Mouse (Mus musculus) thymus, adult 18-20 months (tissue): ENCODE data around the gene Usp33.

ENCODE experiments used
- DNase-seq, 2 experiments: peaks; one replicate each; pipeline ENCODE4 v3.0.0; 2022; ENCODE audit warnings: mixed read lengths in 2 of 2

Gene Usp33

GRCm38 (mm10) chr3:152342961-152343517 lies 3.2 kb upstream of the Usp33 start:
- no peak for DNase-seq

GRCm38 (mm10) chr3:152346633-152347141 lies 409 bp downstream of the Usp33 start:
- DNase-seq = peak in 1 of 2 experiments; percentile 21

- DNase-seq = no peak
Observed at GRCm38 (mm10) chr3:152347227-152347626, 949 bp downstream of the Usp33 start.

- no peak for DNase-seq
Observed at GRCm38 (mm10) chr3:152348011-152348830, 1.9 kb downstream of the Usp33 start.

GRCm38 (mm10) chr3:152350431-152350830 lies 4.2 kb downstream of the Usp33 start:
- DNase-seq = no peak

- no peak for DNase-seq
Observed at GRCm38 (mm10) chr3:152350966-152351365, 4.7 kb downstream of the Usp33 start.

GRCm38 (mm10) chr3:152352289-152352688 lies 6.0 kb downstream of the Usp33 start:
- no peak for DNase-seq

GRCm38 (mm10) chr3:152353434-152354177 lies 7.3 kb downstream of the Usp33 start:
- DNase-seq = no peak

GRCm38 (mm10) chr3:152355361-152355760 lies 9.1 kb downstream of the Usp33 start:
- DNase-seq = no peak

GRCm38 (mm10) chr3:152356751-152357150 lies 10.5 kb downstream of the Usp33 start:
- DNase-seq = no peak

- DNase-seq = no peak
Observed at GRCm38 (mm10) chr3:152359151-152359550, 12.9 kb downstream of the Usp33 start.

GRCm38 (mm10) chr3:152364181-152364580 lies 17.9 kb downstream of the Usp33 start:
- DNase-seq = no peak

GRCm38 (mm10) chr3:152376063-152376462 lies 29.8 kb downstream of the Usp33 start:
- no peak for DNase-seq

- DNase-seq = no peak
Observed at GRCm38 (mm10) chr3:152384106-152384505, 37.8 kb downstream of the Usp33 start.

- DNase-seq = peak; percentile 84 to 86
Observed at GRCm38 (mm10) chr3:152395350-152396277, 49.3 kb downstream of the Usp33 start, which contains the start of gene Zzz3. TSS of gene Zzz3 (plus strand) at chr3:152395473.

- DNase-seq = peak; percentile 94 to 96
Observed at GRCm38 (mm10) chr3:152396278-152396987, 50.2 kb downstream of the Usp33 start.

- peak in 1 of 2 experiments; percentile 34 for DNase-seq
Observed at GRCm38 (mm10) chr3:152396988-152397314, 50.7 kb downstream of the Usp33 start.

GRCm38 (mm10) chr3:152397335-152397940 lies 51.2 kb downstream of the Usp33 start:
- no peak for DNase-seq

- no peak for DNase-seq
Observed at GRCm38 (mm10) chr3:152400441-152400840, 54.2 kb downstream of the Usp33 start.

GRCm38 (mm10) chr3:152400875-152401274 lies 54.6 kb downstream of the Usp33 start:
- no peak for DNase-seq
